Mouse (Mus musculus): Measurements from ENCODE around the gene Nme3. TPM values are rescaled to one million over a fixed set of nuclear protein-coding genes. Genes with fewer than 3 reads are reported as not detected.

The Nme3 gene
- polyA plus RNA-seq, 1 experiment: 18.4 TPM

GRCm38 (mm10) chr17:24890151-24891092 lies 5.9 kb upstream of the Nme3 start:
- H3K36me3 ChIP-seq (replicated peaks; ENCODE audit: low read length): peaks cover 57% of the 10 kb centered on the region
- H3K4me3 ChIP-seq (replicated peaks): peak overlapping the region; percentile 69
- TF ChIP-seq GATA1 (IDR thresholded peaks at IDR 0.05; ENCODE audit: borderline replicate concordance, low read length) (no peak), FLI1 (IDR thresholded peaks at IDR 0.05; ENCODE audit: low read length) (no peak)
- no peaks in the 10 kb centered on the region for H3K9me3 ChIP-seq
- H3K27me3 ChIP-seq (replicated peaks): no peaks in the 10 kb centered on the region
- H3K4me1 ChIP-seq: peaks cover 63% of the 10 kb centered on the region

- peaks cover 57% of the 10 kb centered on the region for H3K36me3 ChIP-seq (replicated peaks; ENCODE audit: low read length)
- no peak for TF ChIP-seq FLI1 (IDR thresholded peaks at IDR 0.05; ENCODE audit: low read length)
- no peak for TF ChIP-seq GATA1 (IDR thresholded peaks at IDR 0.05; ENCODE audit: borderline replicate concordance, low read length)
- H3K9me3 ChIP-seq: no peaks in the 10 kb centered on the region
- peaks cover 68% of the 10 kb centered on the region for H3K4me1 ChIP-seq
- no peak overlapping the region for H3K4me3 ChIP-seq (replicated peaks)
- no peaks in the 10 kb centered on the region for H3K27me3 ChIP-seq (replicated peaks)
Measured at GRCm38 (mm10) chr17:24891321-24891720, 5.0 kb upstream of the Nme3 start.

- H3K27me3 ChIP-seq (replicated peaks): no peaks in the 10 kb centered on the region
- peak overlapping the region; percentile 53 for H3K4me3 ChIP-seq (replicated peaks)
- peaks cover 68% of the 10 kb centered on the region for H3K36me3 ChIP-seq (replicated peaks; ENCODE audit: low read length)
- no peaks in the 10 kb centered on the region for H3K9me3 ChIP-seq
- TF ChIP-seq FLI1 (IDR thresholded peaks at IDR 0.05; ENCODE audit: low read length): no peak
- no peak for TF ChIP-seq GATA1 (IDR thresholded peaks at IDR 0.05; ENCODE audit: borderline replicate concordance, low read length)
- H3K4me1 ChIP-seq: peaks cover 75% of the 10 kb centered on the region
Measured at GRCm38 (mm10) chr17:24892785-24893184, 3.5 kb upstream of the Nme3 start.

GRCm38 (mm10) chr17:24893276-24893675 lies 3.0 kb upstream of the Nme3 start:
- TF ChIP-seq GATA1 (IDR thresholded peaks at IDR 0.05; ENCODE audit: borderline replicate concordance, low read length): no peak
- no peak for TF ChIP-seq FLI1 (IDR thresholded peaks at IDR 0.05; ENCODE audit: low read length)
- no peaks in the 10 kb centered on the region for H3K27me3 ChIP-seq (replicated peaks)
- H3K36me3 ChIP-seq (replicated peaks; ENCODE audit: low read length): peaks cover 70% of the 10 kb centered on the region
- peaks cover 74% of the 10 kb centered on the region for H3K4me1 ChIP-seq
- H3K4me3 ChIP-seq (replicated peaks): peak overlapping the region; percentile 53
- no peaks in the 10 kb centered on the region for H3K9me3 ChIP-seq

GRCm38 (mm10) chr17:24894061-24894994 lies 2.0 kb upstream of the Nme3 start:
- no peaks in the 10 kb centered on the region for H3K27me3 ChIP-seq (replicated peaks)
- no peak for TF ChIP-seq GATA1 (IDR thresholded peaks at IDR 0.05; ENCODE audit: borderline replicate concordance, low read length)
- no peak for TF ChIP-seq FLI1 (IDR thresholded peaks at IDR 0.05; ENCODE audit: low read length)
- peaks cover 72% of the 10 kb centered on the region for H3K36me3 ChIP-seq (replicated peaks; ENCODE audit: low read length)
- peaks cover 77% of the 10 kb centered on the region for H3K4me1 ChIP-seq
- H3K4me3 ChIP-seq (replicated peaks): peak overlapping the region; percentile 94
- H3K9me3 ChIP-seq: no peaks in the 10 kb centered on the region

GRCm38 (mm10) chr17:24894995-24895547 lies 1.2 kb upstream of the Nme3 start, which contains the start of the genes Eme2 and Mrps34:
Gene Eme2 (minus strand): TSS chr17:24895087.
Gene Mrps34 (plus strand): TSS chr17:24895116.
- no peak for TF ChIP-seq GATA1 (IDR thresholded peaks at IDR 0.05; ENCODE audit: borderline replicate concordance, low read length)
- TF ChIP-seq FLI1 (IDR thresholded peaks at IDR 0.05; ENCODE audit: low read length): peak; percentile 77; the same call in 1 of the 2 replicates
- Histone ChIP-seq H3K4me3 (replicated peaks) (peak within 1 kb of the TSS; percentile 94), H3K9me3 (no peaks in the 10 kb centered on the region), H3K4me1 (peaks cover 82% of the 10 kb centered on the region), H3K27me3 (replicated peaks) (no peaks in the 10 kb centered on the region), H3K36me3 (replicated peaks; ENCODE audit: low read length) (peaks cover 72% of the 10 kb centered on the region)

- Histone ChIP-seq H3K36me3 (replicated peaks; ENCODE audit: low read length) (peaks cover 72% of the 10 kb centered on the region), H3K4me1 (peaks cover 76% of the 10 kb centered on the region), H3K9me3 (no peaks in the 10 kb centered on the region), H3K4me3 (replicated peaks) (peak overlapping the region; percentile 94), H3K27me3 (replicated peaks) (no peaks in the 10 kb centered on the region)
- no peak for TF ChIP-seq GATA1 (IDR thresholded peaks at IDR 0.05; ENCODE audit: borderline replicate concordance, low read length)
- TF ChIP-seq FLI1 (IDR thresholded peaks at IDR 0.05; ENCODE audit: low read length): no peak
Measured at GRCm38 (mm10) chr17:24895571-24896240, 594 bp upstream of the Nme3 start.

GRCm38 (mm10) chr17:24896993-24897269 lies 631 bp downstream of the Nme3 start:
- H3K4me1 ChIP-seq: peaks cover 69% of the 10 kb centered on the region

GRCm38 (mm10) chr17:24897600-24897999 lies 1.3 kb downstream of the Nme3 start:
- TF ChIP-seq GATA1 (IDR thresholded peaks at IDR 0.05; ENCODE audit: borderline replicate concordance, low read length): no peak
- TF ChIP-seq FLI1 (IDR thresholded peaks at IDR 0.05; ENCODE audit: low read length): no peak
- peaks cover 75% of the 10 kb centered on the region for H3K36me3 ChIP-seq (replicated peaks; ENCODE audit: low read length)
- no peaks in the 10 kb centered on the region for H3K9me3 ChIP-seq
- peaks cover 66% of the 10 kb centered on the region for H3K4me1 ChIP-seq
- H3K27me3 ChIP-seq (replicated peaks): no peaks in the 10 kb centered on the region
- H3K4me3 ChIP-seq (replicated peaks): peak overlapping the region; percentile 25

More at GRCm38 (mm10) chr17:24896993-24897269, 631 bp downstream of the Nme3 start:
- no peaks in the 10 kb centered on the region for H3K27me3 ChIP-seq (replicated peaks)
- peak overlapping the region; percentile 94 for H3K4me3 ChIP-seq (replicated peaks)
- H3K9me3 ChIP-seq: no peaks in the 10 kb centered on the region
- TF ChIP-seq GATA1 (IDR thresholded peaks at IDR 0.05; ENCODE audit: borderline replicate concordance, low read length) (no peak), FLI1 (IDR thresholded peaks at IDR 0.05; ENCODE audit: low read length) (no peak)
- H3K36me3 ChIP-seq (replicated peaks; ENCODE audit: low read length): peaks cover 75% of the 10 kb centered on the region
